Mouse (Mus musculus): ENCODE data around the gene Igf2bp2. TPM values are rescaled to one million over a fixed set of nuclear protein-coding genes. Genes with fewer than 3 reads are reported as not detected.

The Igf2bp2 gene
- polyA plus RNA-seq, 1 experiment = 12.2 TPM

GRCm38 (mm10) chr16:22146071-22146470 is 17.0 kb downstream of the Igf2bp2 start:
- Histone ChIP-seq H3K36me3 (ENCODE audit: control insufficient read depth, insufficient read depth) (no peaks in the 10 kb centered on the region), H3K4me3 (no peak overlapping the region), H3K4me2 (ENCODE audit: low read depth) (no peak overlapping the region), H3K79me2 (ENCODE audit: control insufficient read depth, insufficient read depth) (peaks cover 52% of the 10 kb centered on the region), H3K27me3 (ENCODE audit: control insufficient read depth, insufficient read depth, insufficient read length) (no peaks in the 10 kb centered on the region), H3ac (ENCODE audit: control insufficient read depth, insufficient read length) (no peak overlapping the region)
- TF ChIP-seq E2F4 (IDR thresholded peaks at IDR 0.05; ENCODE audit: insufficient read depth) = no peak
- TF ChIP-seq POLR2A (IDR thresholded peaks at IDR 0.05; ENCODE audit: insufficient read length, low read depth) = no peak
- no peak for TF ChIP-seq TCF3 (IDR thresholded peaks at IDR 0.05; ENCODE audit: insufficient read length, low read depth)
- TF ChIP-seq REST (IDR thresholded peaks at IDR 0.05; ENCODE audit: insufficient read depth, insufficient read length) = no peak
- TF ChIP-seq POLR2AphosphoS2 (IDR thresholded peaks at IDR 0.05; ENCODE audit: insufficient read length, low read depth) = no peak
- TF ChIP-seq MAX (IDR thresholded peaks at IDR 0.05; ENCODE audit: low read depth) = no peak
- TF ChIP-seq MYOD1 (IDR thresholded peaks at IDR 0.05; ENCODE audit: control insufficient read depth in 1 of 3, insufficient read length in 2 of 3, low read depth in 2 of 3) = no peak
- no peak for TF ChIP-seq SRF (IDR thresholded peaks at IDR 0.05; ENCODE audit: control insufficient read depth, insufficient read length, low read depth)
- no peak for TF ChIP-seq TCF12 (IDR thresholded peaks at IDR 0.05; ENCODE audit: insufficient read depth, poor library complexity, severe bottlenecking)
- no peak for TF ChIP-seq USF1 (IDR thresholded peaks at IDR 0.05; ENCODE audit: low read depth)
- TF ChIP-seq MYOG (IDR thresholded peaks at IDR 0.05; ENCODE audit: control insufficient read depth in 1 of 3, insufficient read depth in 1 of 3, insufficient read length in 2 of 3, low read depth in 2 of 3) = no peak
- TF ChIP-seq CEBPB (IDR thresholded peaks at IDR 0.05; ENCODE audit: insufficient read depth, poor library complexity, severe bottlenecking) = no peak

GRCm38 (mm10) chr16:22144490-22144889 is 18.6 kb downstream of the Igf2bp2 start:
- H3K27me3 ChIP-seq (ENCODE audit: control insufficient read depth, insufficient read depth, insufficient read length) = no peaks in the 10 kb centered on the region
- no peak overlapping the region for H3K4me3 ChIP-seq
- H3ac ChIP-seq (ENCODE audit: control insufficient read depth, insufficient read length) = no peak overlapping the region
- H3K36me3 ChIP-seq (ENCODE audit: control insufficient read depth, insufficient read depth) = no peaks in the 10 kb centered on the region
- TF ChIP-seq MAX (IDR thresholded peaks at IDR 0.05; ENCODE audit: low read depth) = no peak
- no peak for TF ChIP-seq TCF12 (IDR thresholded peaks at IDR 0.05; ENCODE audit: insufficient read depth, poor library complexity, severe bottlenecking)
- peak; percentile 81 for TF ChIP-seq CEBPB (IDR thresholded peaks at IDR 0.05; ENCODE audit: insufficient read depth, poor library complexity, severe bottlenecking)
- no peak for TF ChIP-seq SRF (IDR thresholded peaks at IDR 0.05; ENCODE audit: control insufficient read depth, insufficient read length, low read depth)
- no peak for TF ChIP-seq POLR2A (IDR thresholded peaks at IDR 0.05; ENCODE audit: insufficient read length, low read depth)
- TF ChIP-seq REST (IDR thresholded peaks at IDR 0.05; ENCODE audit: insufficient read depth, insufficient read length) = no peak
- H3K4me2 ChIP-seq (ENCODE audit: low read depth) = peak overlapping the region; percentile 49
- H3K79me2 ChIP-seq (ENCODE audit: control insufficient read depth, insufficient read depth) = peaks cover 46% of the 10 kb centered on the region

GRCm38 (mm10) chr16:22140861-22141260 is 22.2 kb downstream of the Igf2bp2 start:
- Histone ChIP-seq H3K36me3 (ENCODE audit: control insufficient read depth, insufficient read depth) (no peaks in the 10 kb centered on the region), H3K4me2 (ENCODE audit: low read depth) (no peak overlapping the region), H3ac (ENCODE audit: control insufficient read depth, insufficient read length) (no peak overlapping the region), H3K27me3 (ENCODE audit: control insufficient read depth, insufficient read depth, insufficient read length) (no peaks in the 10 kb centered on the region), H3K79me2 (ENCODE audit: control insufficient read depth, insufficient read depth) (peaks cover 49% of the 10 kb centered on the region), H3K4me3 (no peak overlapping the region)
- no peak for TF ChIP-seq MYOD1 (IDR thresholded peaks at IDR 0.05; ENCODE audit: control insufficient read depth in 1 of 3, insufficient read length in 2 of 3, low read depth in 2 of 3)
- no peak for TF ChIP-seq CEBPB (IDR thresholded peaks at IDR 0.05; ENCODE audit: insufficient read depth, poor library complexity, severe bottlenecking)
- TF ChIP-seq MAX (IDR thresholded peaks at IDR 0.05; ENCODE audit: low read depth) = no peak
- TF ChIP-seq E2F4 (IDR thresholded peaks at IDR 0.05; ENCODE audit: insufficient read depth) = no peak
- no peak for TF ChIP-seq SRF (IDR thresholded peaks at IDR 0.05; ENCODE audit: control insufficient read depth, insufficient read length, low read depth)
- TF ChIP-seq REST (IDR thresholded peaks at IDR 0.05; ENCODE audit: insufficient read depth, insufficient read length) = no peak
- TF ChIP-seq USF1 (IDR thresholded peaks at IDR 0.05; ENCODE audit: low read depth) = no peak
- TF ChIP-seq TCF12 (IDR thresholded peaks at IDR 0.05; ENCODE audit: insufficient read depth, poor library complexity, severe bottlenecking) = no peak
- no peak for TF ChIP-seq MYOG (IDR thresholded peaks at IDR 0.05; ENCODE audit: control insufficient read depth in 1 of 3, insufficient read depth in 1 of 3, insufficient read length in 2 of 3, low read depth in 2 of 3)
- no peak for TF ChIP-seq TCF3 (IDR thresholded peaks at IDR 0.05; ENCODE audit: insufficient read length, low read depth)
- TF ChIP-seq POLR2AphosphoS2 (IDR thresholded peaks at IDR 0.05; ENCODE audit: insufficient read length, low read depth) = no peak
- TF ChIP-seq POLR2A (IDR thresholded peaks at IDR 0.05; ENCODE audit: insufficient read length, low read depth) = no peak

- Histone ChIP-seq H3ac (ENCODE audit: control insufficient read depth, insufficient read length) (no peak overlapping the region), H3K27me3 (ENCODE audit: control insufficient read depth, insufficient read depth, insufficient read length) (no peaks in the 10 kb centered on the region), H3K36me3 (ENCODE audit: control insufficient read depth, insufficient read depth) (no peaks in the 10 kb centered on the region), H3K4me2 (ENCODE audit: low read depth) (no peak overlapping the region), H3K79me2 (ENCODE audit: control insufficient read depth, insufficient read depth) (peaks cover 45% of the 10 kb centered on the region), H3K4me3 (no peak overlapping the region)
- TF ChIP-seq MYOG (IDR thresholded peaks at IDR 0.05; ENCODE audit: control insufficient read depth in 1 of 3, insufficient read depth in 1 of 3, insufficient read length in 2 of 3, low read depth in 2 of 3) (no peak), POLR2A (IDR thresholded peaks at IDR 0.05; ENCODE audit: insufficient read length, low read depth) (no peak)
Observed at GRCm38 (mm10) chr16:22139821-22140220, 23.3 kb downstream of the Igf2bp2 start.

- TF ChIP-seq MYOD1 (IDR thresholded peaks at IDR 0.05; ENCODE audit: control insufficient read depth in 1 of 3, insufficient read length in 2 of 3, low read depth in 2 of 3) (no peak), MAX (IDR thresholded peaks at IDR 0.05; ENCODE audit: low read depth) (no peak), MYOG (IDR thresholded peaks at IDR 0.05; ENCODE audit: control insufficient read depth in 1 of 3, insufficient read depth in 1 of 3, insufficient read length in 2 of 3, low read depth in 2 of 3) (no peak), REST (IDR thresholded peaks at IDR 0.05; ENCODE audit: insufficient read depth, insufficient read length) (no peak), TCF3 (IDR thresholded peaks at IDR 0.05; ENCODE audit: insufficient read length, low read depth) (no peak), TCF12 (IDR thresholded peaks at IDR 0.05; ENCODE audit: insufficient read depth, poor library complexity, severe bottlenecking) (no peak), CEBPB (IDR thresholded peaks at IDR 0.05; ENCODE audit: insufficient read depth, poor library complexity, severe bottlenecking) (no peak), E2F4 (IDR thresholded peaks at IDR 0.05; ENCODE audit: insufficient read depth) (no peak), SRF (IDR thresholded peaks at IDR 0.05; ENCODE audit: control insufficient read depth, insufficient read length, low read depth) (no peak), POLR2A (IDR thresholded peaks at IDR 0.05; ENCODE audit: insufficient read length, low read depth) (no peak), USF1 (IDR thresholded peaks at IDR 0.05; ENCODE audit: low read depth) (no peak), POLR2AphosphoS2 (IDR thresholded peaks at IDR 0.05; ENCODE audit: insufficient read length, low read depth) (no peak)
- H3K79me2 ChIP-seq (ENCODE audit: control insufficient read depth, insufficient read depth) = peaks cover 43% of the 10 kb centered on the region
- H3K36me3 ChIP-seq (ENCODE audit: control insufficient read depth, insufficient read depth) = no peaks in the 10 kb centered on the region
- H3K4me3 ChIP-seq = no peak overlapping the region
- no peak overlapping the region for H3ac ChIP-seq (ENCODE audit: control insufficient read depth, insufficient read length)
- H3K4me2 ChIP-seq (ENCODE audit: low read depth) = no peak overlapping the region
- no peaks in the 10 kb centered on the region for H3K27me3 ChIP-seq (ENCODE audit: control insufficient read depth, insufficient read depth, insufficient read length)
Observed at GRCm38 (mm10) chr16:22136198-22136597, 26.9 kb downstream of the Igf2bp2 start.
